Mouse (Mus musculus): ENCODE measurements around the gene Tmem39b.
"Not testable (repeated sequence)": the region's sequence is repeated elsewhere in the genome, so short reads cannot be mapped to it uniquely, and the experiment has no call there.

DNA sequence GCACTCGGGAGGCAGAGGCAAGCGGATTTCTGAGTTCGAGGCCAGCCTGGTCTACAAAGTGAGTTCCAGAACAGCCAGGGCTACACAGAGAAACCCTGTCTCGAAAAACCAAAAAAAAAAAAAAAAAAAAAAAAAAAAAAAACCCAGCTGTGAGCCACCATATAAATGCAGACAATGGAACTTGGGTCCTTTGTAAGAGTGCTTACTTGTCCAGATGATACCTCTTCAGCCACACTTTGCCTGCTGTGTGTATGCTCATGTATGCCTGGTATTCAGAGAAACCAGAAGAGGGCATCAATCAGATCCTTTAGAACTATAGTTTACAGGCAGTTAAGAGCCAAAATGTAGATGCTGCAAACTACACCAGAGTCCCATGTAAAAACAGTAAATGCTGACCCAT is 38.8 kb upstream of the Tmem39b start:
- not testable (repeated sequence) for TF ChIP-seq CTCF, POLR2A (IDR thresholded peaks at IDR 0.05; ENCODE audit: extremely low read depth, insufficient read depth, low read length)
